Mouse (Mus musculus) megakaryocyte, embryonic 14.5 days (primary cell): ENCODE data around the gene Nmt2. TPM values are rescaled to one million over a fixed set of nuclear protein-coding genes. Genes with fewer than 3 reads are reported as not detected.

Experiments used
- H3K27me3 ChIP-seq: replicated peaks from 2 replicates; pipeline ENCODE3; 2012; ENCODE audit warnings: inconsistent platforms
- H3K36me3 ChIP-seq: replicated peaks from 2 replicates; pipeline ENCODE3; 2012; ENCODE audit warnings: low read length, inconsistent platforms, mixed read lengths
- H3K4me1 ChIP-seq: 2 replicates; pipeline ENCODE4 v1.6.1; 2012; ENCODE audit warnings: inconsistent platforms
- H3K4me3 ChIP-seq: replicated peaks from 2 replicates; pipeline ENCODE3; 2012; ENCODE audit warnings: moderate library complexity, mild to moderate bottlenecking, inconsistent platforms
- H3K9me3 ChIP-seq: 2 replicates; pipeline ENCODE4 v1.6.1; 2012; ENCODE audit warnings: inconsistent platforms
- FLI1 ChIP-seq: IDR thresholded peaks from 2 replicates; pipeline ENCODE4 v1.6.1; 2012; ENCODE audit warnings: low read length, inconsistent platforms, mixed read lengths
- GATA1 ChIP-seq: IDR thresholded peaks from 3 replicates; pipeline ENCODE4 v1.6.1; 2012; ENCODE audit warnings: mixed read lengths, low read length, inconsistent platforms, borderline replicate concordance
- polyA plus RNA-seq: library from polyadenylated mRNA; stranded (reverse); fragments of >175 nt; gene quantifications from 2 replicates; pipeline ENCODE4 v1.2.3, GENCODE M21; 2012; ENCODE audit warnings: low replicate concordance; ENCODE audit not compliant: insufficient read depth

Nmt2 gene
- polyA plus RNA-seq, 1 experiment, result 13.6 TPM

GRCm38 (mm10) chr2:3282866-3283601 is 978 bp upstream of the Nmt2 start:
- no peaks in the 10 kb centered on the region for H3K36me3 ChIP-seq
- H3K9me3 ChIP-seq, result no peaks in the 10 kb centered on the region
- no peak for TF ChIP-seq FLI1
- no peak for TF ChIP-seq GATA1
- peaks cover 39% of the 10 kb centered on the region for H3K4me1 ChIP-seq
- H3K4me3 ChIP-seq, result peak overlapping the region; percentile 99
- H3K27me3 ChIP-seq, result no peaks in the 10 kb centered on the region

- H3K27me3 ChIP-seq, result no peaks in the 10 kb centered on the region
- no peaks in the 10 kb centered on the region for H3K36me3 ChIP-seq
- no peaks in the 10 kb centered on the region for H3K9me3 ChIP-seq
- peaks cover 47% of the 10 kb centered on the region for H3K4me1 ChIP-seq
- TF ChIP-seq FLI1 (no peak), GATA1 (no peak)
- peak overlapping the region; percentile 99 for H3K4me3 ChIP-seq
These were observed 615 bp downstream of the Nmt2 start for GRCm38 (mm10) chr2:3284473-3285180.

GRCm38 (mm10) chr2:3285181-3285530 is 1.1 kb downstream of the Nmt2 start:
- Histone ChIP-seq H3K4me3 (peak overlapping the region; percentile 99), H3K36me3 (no peaks in the 10 kb centered on the region), H3K27me3 (no peaks in the 10 kb centered on the region), H3K9me3 (no peaks in the 10 kb centered on the region), H3K4me1 (peaks cover 47% of the 10 kb centered on the region)
- no peak for TF ChIP-seq GATA1
- no peak for TF ChIP-seq FLI1

- Histone ChIP-seq H3K4me3 (peak overlapping the region; percentile 99), H3K9me3 (no peaks in the 10 kb centered on the region), H3K4me1 (peaks cover 47% of the 10 kb centered on the region), H3K27me3 (no peaks in the 10 kb centered on the region), H3K36me3 (no peaks in the 10 kb centered on the region)
- TF ChIP-seq GATA1, result no peak
- TF ChIP-seq FLI1, result no peak
These were observed 1.7 kb downstream of the Nmt2 start for GRCm38 (mm10) chr2:3285709-3286108.

GRCm38 (mm10) chr2:3286243-3286642 is 2.2 kb downstream of the Nmt2 start:
- no peaks in the 10 kb centered on the region for H3K27me3 ChIP-seq
- H3K9me3 ChIP-seq, result no peaks in the 10 kb centered on the region
- no peak overlapping the region for H3K4me3 ChIP-seq
- no peaks in the 10 kb centered on the region for H3K36me3 ChIP-seq
- peaks cover 47% of the 10 kb centered on the region for H3K4me1 ChIP-seq
- no peak for TF ChIP-seq FLI1
- TF ChIP-seq GATA1, result no peak

GRCm38 (mm10) chr2:3289581-3289980 is 5.6 kb downstream of the Nmt2 start:
- Histone ChIP-seq H3K4me3 (no peak overlapping the region), H3K27me3 (no peaks in the 10 kb centered on the region), H3K36me3 (no peaks in the 10 kb centered on the region), H3K4me1 (peaks cover 44% of the 10 kb centered on the region; the same call in 1 of the 2 replicates), H3K9me3 (no peaks in the 10 kb centered on the region)
- TF ChIP-seq FLI1, result no peak
- TF ChIP-seq GATA1, result no peak

- Histone ChIP-seq H3K27me3 (no peaks in the 10 kb centered on the region), H3K4me3 (no peak overlapping the region), H3K9me3 (no peaks in the 10 kb centered on the region), H3K36me3 (no peaks in the 10 kb centered on the region), H3K4me1 (peaks cover 31% of the 10 kb centered on the region; the same call in 1 of the 2 replicates)
- no peak for TF ChIP-seq FLI1
- no peak for TF ChIP-seq GATA1
These were observed 8.2 kb downstream of the Nmt2 start for GRCm38 (mm10) chr2:3292170-3292569.

GRCm38 (mm10) chr2:3295826-3296225 is 11.8 kb downstream of the Nmt2 start:
- Histone ChIP-seq H3K27me3 (no peaks in the 10 kb centered on the region), H3K4me3 (no peak overlapping the region), H3K4me1 (peaks cover 29% of the 10 kb centered on the region; the same call in 1 of the 2 replicates), H3K36me3 (no peaks in the 10 kb centered on the region), H3K9me3 (no peaks in the 10 kb centered on the region)
- TF ChIP-seq GATA1, result no peak
- no peak for TF ChIP-seq FLI1

- H3K4me1 ChIP-seq, result peaks cover 9% of the 10 kb centered on the region
- peaks cover 5% of the 10 kb centered on the region; the same call in 1 of the 2 replicates for H3K9me3 ChIP-seq
- TF ChIP-seq GATA1 (no peak), FLI1 (no peak)
- H3K27me3 ChIP-seq, result no peaks in the 10 kb centered on the region
- H3K36me3 ChIP-seq, result peaks cover 47% of the 10 kb centered on the region
- no peak overlapping the region for H3K4me3 ChIP-seq
These were observed 21.5 kb downstream of the Nmt2 start for GRCm38 (mm10) chr2:3305426-3306025.

GRCm38 (mm10) chr2:3323132-3323531 is 39.1 kb downstream of the Nmt2 start:
- H3K9me3 ChIP-seq, result no peaks in the 10 kb centered on the region; the same call in 1 of the 2 replicates
- H3K4me3 ChIP-seq, result no peak overlapping the region
- peaks cover 34% of the 10 kb centered on the region for H3K4me1 ChIP-seq
- H3K27me3 ChIP-seq, result no peaks in the 10 kb centered on the region
- H3K36me3 ChIP-seq, result peaks cover 92% of the 10 kb centered on the region
- TF ChIP-seq FLI1 (no peak), GATA1 (no peak)
